Mouse (Mus musculus): ENCODE data around the gene Rorc.

- TF ChIP-seq CTCF (IDR thresholded peaks at IDR 0.05; ENCODE audit: extremely low read depth, insufficient read length, insufficient replicate concordance, low read depth, low read length) (no peak), POLR2A (IDR thresholded peaks at IDR 0.05; ENCODE audit: low read depth, low read length) (no peak)
These were observed 30.6 kb upstream of the Rorc start, which contains the start of gene Them5 for GRCm38 (mm10) chr3:94341959-94342422.
